Mouse (Mus musculus): ENCODE data around the gene Ctdspl. TPM values are rescaled to one million over a fixed set of nuclear protein-coding genes. Genes with fewer than 3 reads are reported as not detected.

The Ctdspl gene
- polyA plus RNA-seq, 1 experiment from 2014 or later = 6.6 TPM

DNA sequence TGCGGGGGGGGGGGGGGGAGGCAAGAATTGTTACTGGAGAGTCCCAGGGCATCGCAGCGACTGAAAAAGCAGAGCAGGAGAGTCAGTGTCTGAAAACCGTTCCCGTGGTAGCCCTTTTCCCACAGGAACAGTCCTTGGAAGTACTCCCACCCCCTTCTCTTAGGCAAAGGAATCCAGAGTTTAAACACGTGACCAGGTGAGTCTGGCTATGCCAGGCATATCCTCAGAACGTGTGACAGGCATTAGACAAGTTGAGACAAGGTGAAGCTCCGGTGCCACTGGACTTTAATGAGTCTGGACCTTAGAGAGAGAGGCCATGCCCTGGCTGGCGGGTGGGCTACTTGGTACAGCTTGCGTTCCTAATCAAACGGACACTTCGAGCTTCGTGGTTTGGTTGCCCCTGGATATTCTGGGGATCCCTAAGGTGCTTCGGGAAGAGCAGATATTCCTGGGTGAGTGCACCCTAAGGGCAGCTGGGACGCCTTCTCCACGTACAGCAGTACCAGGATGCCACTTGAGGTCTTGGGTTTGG, 1.6 kb upstream of the Ctdspl start:
- DNase-seq (ENCODE audit: low spot score) = no peak
- Histone ChIP-seq H3K27ac (replicated peaks) (peak overlapping the region; percentile 87), H3K9me3 (replicated peaks) (no peaks in the 10 kb centered on the region), H3K27me3 (ENCODE audit: low read depth, poor library complexity, severe bottlenecking) (peaks cover 48% of the 10 kb centered on the region), H3K36me3 (no peaks in the 10 kb centered on the region), H3K4me1 (peaks cover 43% of the 10 kb centered on the region), H3K4me3 (peak overlapping the region; percentile 74)
- 9% methylated on average over 16 of the region's 16 CpGs for WGBS

DNA sequence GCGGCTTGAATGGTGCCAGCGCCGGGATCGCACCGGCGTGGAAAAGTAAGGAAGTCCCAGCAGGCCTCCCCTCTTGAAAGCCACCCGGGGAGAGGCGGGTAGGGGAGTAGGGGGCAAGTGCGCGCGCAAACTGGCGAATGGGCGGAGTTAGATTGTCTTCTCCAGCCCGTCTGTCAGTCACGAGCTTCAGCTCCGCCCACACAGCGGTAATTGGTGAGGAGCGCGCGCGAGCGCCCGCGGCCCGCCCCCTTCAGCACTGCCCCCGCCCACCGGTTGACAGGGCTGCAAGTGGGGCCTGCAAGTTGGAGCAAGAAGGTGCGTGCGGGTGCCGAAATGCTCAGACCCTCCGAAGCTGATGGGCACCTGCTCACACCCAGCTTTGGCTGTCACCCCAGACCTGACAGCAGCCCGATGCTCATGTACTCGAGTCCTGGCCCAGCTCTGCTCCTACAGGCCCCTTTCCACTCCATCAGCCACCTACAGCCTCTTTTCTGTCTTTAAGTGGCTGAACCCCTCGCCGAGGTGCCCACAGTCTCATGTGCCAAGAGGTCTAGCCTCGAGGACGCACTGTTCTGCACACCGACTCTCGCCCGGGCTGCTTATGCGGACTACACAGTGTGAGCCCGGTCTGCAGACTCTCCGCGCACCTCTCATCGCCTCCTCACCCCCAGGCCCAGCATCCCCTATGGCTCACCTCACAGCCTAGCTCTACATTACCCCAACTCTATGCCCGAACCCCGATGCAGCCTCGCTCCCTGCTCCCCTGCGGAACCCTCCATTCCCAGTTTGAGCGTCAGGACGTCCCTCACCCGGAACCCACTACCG, 755 bp upstream of the Ctdspl start:
- peaks cover 44% of the 10 kb centered on the region for H3K4me1 ChIP-seq
- no peaks in the 10 kb centered on the region for H3K9me3 ChIP-seq (replicated peaks)
- H3K27ac ChIP-seq (replicated peaks) = peak overlapping the region; percentile 87
- H3K27me3 ChIP-seq (ENCODE audit: low read depth, poor library complexity, severe bottlenecking) = peaks cover 43% of the 10 kb centered on the region
- DNase-seq (ENCODE audit: low spot score) = peak; percentile 96
- H3K4me3 ChIP-seq = peak overlapping the region; percentile 74
- WGBS = under 1% methylated on average over 53 of the region's 53 CpGs
- no peaks in the 10 kb centered on the region for H3K36me3 ChIP-seq

DNA sequence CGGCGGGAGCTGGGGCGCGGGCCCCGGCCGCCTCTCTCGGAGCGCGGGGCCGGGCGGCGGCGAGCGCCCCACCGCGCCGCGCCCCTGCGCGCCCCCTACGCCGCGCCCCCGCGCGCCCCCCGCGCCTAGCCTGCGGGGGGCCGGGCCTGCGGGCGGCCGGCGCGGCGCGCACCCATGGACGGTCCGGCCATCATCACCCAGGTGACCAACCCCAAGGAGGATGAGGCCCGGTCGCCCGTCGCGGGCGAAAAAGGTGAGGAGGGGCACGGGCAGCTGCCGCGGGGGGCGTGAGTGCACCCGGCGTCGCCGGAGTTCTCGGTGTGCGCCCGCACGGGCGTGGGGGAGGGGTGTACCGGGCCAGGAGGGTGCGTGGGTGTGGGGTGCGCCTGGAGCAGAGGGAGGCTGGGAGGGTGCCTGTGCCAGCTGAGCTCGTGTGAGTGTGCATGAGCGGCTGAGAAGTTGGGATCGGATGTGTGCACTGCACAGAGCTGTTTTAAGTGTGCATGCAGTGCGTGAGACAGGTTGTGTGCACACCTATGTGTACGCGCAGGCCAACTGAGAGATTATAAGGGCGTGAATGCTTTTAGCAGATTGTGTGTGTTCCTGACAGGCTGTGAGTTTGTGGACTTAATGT, 552 bp downstream of the Ctdspl start:
- Histone ChIP-seq H3K9me3 (replicated peaks) (no peaks in the 10 kb centered on the region), H3K4me3 (peak overlapping the region; percentile 74), H3K36me3 (no peaks in the 10 kb centered on the region), H3K4me1 (peaks cover 44% of the 10 kb centered on the region), H3K27me3 (ENCODE audit: low read depth, poor library complexity, severe bottlenecking) (peaks cover 41% of the 10 kb centered on the region), H3K27ac (replicated peaks) (peak overlapping the region; percentile 87)
- 7% methylated on average over 68 of the region's 68 CpGs for WGBS
- peak; percentile 41 for DNase-seq (ENCODE audit: low spot score)

DNA sequence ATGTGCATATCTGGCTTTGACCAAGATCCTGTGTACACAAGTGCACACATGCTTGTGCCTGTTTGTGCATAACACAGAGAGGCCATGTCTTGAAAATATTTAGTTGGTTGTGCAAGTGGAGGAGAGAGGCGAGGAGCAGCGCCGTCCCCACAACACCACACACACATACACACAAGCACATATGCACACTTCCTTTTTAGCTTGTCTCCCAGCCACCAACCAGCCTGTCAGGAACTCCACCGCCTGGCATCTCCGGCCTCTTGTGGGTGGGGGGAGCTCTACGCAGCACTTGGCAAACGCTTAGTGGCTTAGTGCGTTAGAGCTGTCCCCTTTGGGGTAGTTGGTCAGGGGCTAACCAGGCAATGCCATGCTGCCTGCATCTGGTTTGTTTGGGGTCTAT, 1.2 kb downstream of the Ctdspl start:
- DNase-seq (ENCODE audit: low spot score) = no peak
- no peaks in the 10 kb centered on the region for H3K36me3 ChIP-seq
- 55% methylated on average over 8 of the region's 8 CpGs for WGBS
- H3K27me3 ChIP-seq (ENCODE audit: low read depth, poor library complexity, severe bottlenecking) = peaks cover 34% of the 10 kb centered on the region
- H3K27ac ChIP-seq (replicated peaks) = no peak overlapping the region
- no peaks in the 10 kb centered on the region for H3K9me3 ChIP-seq (replicated peaks)
- H3K4me3 ChIP-seq = peak overlapping the region; percentile 74
- H3K4me1 ChIP-seq = peaks cover 44% of the 10 kb centered on the region

DNA sequence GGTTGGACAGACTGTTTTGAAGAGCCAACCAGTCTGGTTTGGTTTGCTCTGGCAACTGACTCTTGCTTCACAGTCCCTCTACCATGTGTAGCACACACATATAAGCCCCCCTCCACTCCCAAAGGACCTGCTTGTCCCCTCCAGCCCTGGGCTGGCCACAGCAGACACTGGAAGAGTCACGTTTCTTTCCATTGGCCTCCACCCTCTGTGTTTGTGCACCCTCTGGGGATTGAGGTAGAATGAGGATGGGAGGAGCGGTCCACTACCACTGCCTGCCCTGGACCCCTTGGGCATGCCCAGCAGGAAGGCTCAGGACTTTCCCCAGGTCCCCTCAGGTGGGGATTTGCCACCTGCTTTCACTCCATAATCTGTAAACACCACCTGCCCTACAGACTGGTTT, 1.8 kb downstream of the Ctdspl start:
- WGBS = 39% methylated on average over 2 of the region's 2 CpGs
- 0 out of 2 replicates have a peak overlapping the region, but pooled peaks have one; percentile 74 for H3K4me3 ChIP-seq

DNA sequence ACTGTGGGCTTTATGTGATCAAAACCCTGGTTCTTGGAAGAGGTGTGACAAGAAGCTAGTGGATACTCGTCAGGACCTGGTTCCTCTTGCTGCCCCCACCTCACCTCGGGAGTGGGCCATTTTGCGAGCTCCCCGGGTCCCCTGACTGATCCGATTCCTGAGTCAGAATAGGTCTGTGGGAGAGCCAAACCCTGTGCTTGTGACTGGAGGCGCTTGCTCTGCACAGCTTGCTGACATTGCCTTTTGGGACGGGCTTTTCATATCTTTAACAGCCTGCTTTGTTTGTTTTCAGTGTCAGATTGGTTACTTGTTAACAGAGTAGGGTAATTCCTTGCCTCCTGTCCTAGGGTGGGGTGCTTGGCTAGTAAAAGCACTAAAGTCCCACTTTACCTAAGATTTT, 2.4 kb downstream of the Ctdspl start:
- peaks cover 25% of the 10 kb centered on the region for H3K27me3 ChIP-seq (ENCODE audit: low read depth, poor library complexity, severe bottlenecking)
- H3K9me3 ChIP-seq (replicated peaks) = no peaks in the 10 kb centered on the region
- 66% methylated on average over 7 of the region's 7 CpGs for WGBS
- no peaks in the 10 kb centered on the region for H3K36me3 ChIP-seq
- H3K27ac ChIP-seq (replicated peaks) = no peak overlapping the region
- no peak for DNase-seq (ENCODE audit: low spot score)
- peaks cover 44% of the 10 kb centered on the region for H3K4me1 ChIP-seq
- H3K4me3 ChIP-seq = no peak overlapping the region

More for the DNA sequence above, 1.8 kb downstream of the Ctdspl start:
- Histone ChIP-seq H3K36me3 (no peaks in the 10 kb centered on the region), H3K4me1 (peaks cover 44% of the 10 kb centered on the region), H3K9me3 (replicated peaks) (no peaks in the 10 kb centered on the region), H3K27me3 (ENCODE audit: low read depth, poor library complexity, severe bottlenecking) (peaks cover 29% of the 10 kb centered on the region), H3K27ac (replicated peaks) (no peak overlapping the region)
- DNase-seq (ENCODE audit: low spot score) = no peak

DNA sequence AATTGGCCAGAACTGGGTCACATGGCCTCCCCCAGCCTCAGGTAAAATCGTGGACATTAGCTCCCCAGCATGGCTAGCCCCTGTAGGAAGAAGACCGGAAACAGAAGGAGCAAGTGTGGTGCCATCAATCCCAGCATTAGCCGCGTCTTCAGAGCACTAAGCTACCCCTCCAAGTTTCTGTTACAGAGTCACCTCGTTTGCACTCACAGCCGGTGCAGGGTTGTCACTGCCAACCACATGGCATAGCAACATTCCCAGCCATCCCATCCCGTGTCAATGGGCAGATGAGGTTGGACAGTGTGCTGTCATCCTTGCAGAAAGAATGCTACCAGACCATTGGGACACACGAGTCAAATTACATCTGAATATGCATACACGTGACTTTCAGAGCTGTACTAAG, 4.4 kb downstream of the Ctdspl start:
- no peaks in the 10 kb centered on the region for H3K36me3 ChIP-seq
- WGBS = 80% methylated on average over 9 of the region's 9 CpGs
- H3K4me1 ChIP-seq = peaks cover 30% of the 10 kb centered on the region
- no peaks in the 10 kb centered on the region for H3K9me3 ChIP-seq (replicated peaks)
- no peak overlapping the region for H3K27ac ChIP-seq (replicated peaks)
- no peak overlapping the region for H3K4me3 ChIP-seq
- DNase-seq (ENCODE audit: low spot score) = no peak
- H3K27me3 ChIP-seq (ENCODE audit: low read depth, poor library complexity, severe bottlenecking) = peaks cover 13% of the 10 kb centered on the region

DNA sequence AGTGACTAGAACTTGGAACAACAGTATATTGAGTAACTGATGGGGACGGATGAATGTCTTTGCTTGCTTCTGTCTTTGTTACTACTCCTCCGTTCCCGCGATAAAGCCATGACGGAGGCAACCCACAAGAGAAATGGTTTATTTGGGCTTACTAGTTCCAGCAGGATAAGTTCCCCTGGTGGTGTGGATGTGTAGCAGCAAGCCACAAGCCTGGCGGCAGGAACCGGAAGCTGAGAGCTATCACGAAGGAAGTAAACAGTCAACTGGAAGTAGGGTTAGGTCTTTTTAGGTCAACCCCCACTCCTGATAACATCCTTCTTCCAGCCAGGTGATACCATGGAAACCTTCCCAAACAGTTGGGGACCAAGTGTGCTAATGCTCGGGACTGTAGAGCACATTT, 7.5 kb downstream of the Ctdspl start:
- WGBS = 93% methylated on average over 9 of the region's 9 CpGs
- H3K4me3 ChIP-seq = no peak overlapping the region
- H3K27me3 ChIP-seq (ENCODE audit: low read depth, poor library complexity, severe bottlenecking) = no peaks in the 10 kb centered on the region
- peaks cover 16% of the 10 kb centered on the region for H3K4me1 ChIP-seq
- no peak overlapping the region for H3K27ac ChIP-seq (replicated peaks)
- no peaks in the 10 kb centered on the region for H3K36me3 ChIP-seq
- no peaks in the 10 kb centered on the region for H3K9me3 ChIP-seq (replicated peaks)
- no peak for DNase-seq (ENCODE audit: low spot score)

DNA sequence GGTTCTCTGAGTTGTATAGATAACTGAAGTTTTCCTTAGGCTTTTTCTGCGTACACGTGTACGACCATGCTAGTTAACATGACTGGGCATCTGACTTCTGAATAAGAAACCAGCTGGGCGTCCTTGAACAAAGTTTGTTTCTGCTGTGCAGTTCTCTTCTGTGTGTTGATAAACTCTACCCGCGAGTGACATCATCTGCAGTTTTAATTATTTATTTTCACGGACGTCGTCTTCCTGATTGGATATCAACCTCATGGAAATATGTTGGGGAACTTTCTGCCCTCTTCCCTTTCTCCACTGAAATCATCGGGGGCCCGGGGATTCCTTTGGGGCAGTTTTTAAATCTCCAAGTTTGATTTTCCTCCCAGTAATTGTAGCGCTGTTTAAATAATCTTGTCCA, 8.1 kb downstream of the Ctdspl start:
- H3K36me3 ChIP-seq = no peaks in the 10 kb centered on the region
- H3K9me3 ChIP-seq (replicated peaks) = no peaks in the 10 kb centered on the region
- no peaks in the 10 kb centered on the region for H3K27me3 ChIP-seq (ENCODE audit: low read depth, poor library complexity, severe bottlenecking)
- peaks cover 18% of the 10 kb centered on the region for H3K4me1 ChIP-seq
- DNase-seq (ENCODE audit: low spot score) = no peak
- no peak overlapping the region for H3K27ac ChIP-seq (replicated peaks)
- WGBS = 93% methylated on average over 12 of the region's 12 CpGs
- H3K4me3 ChIP-seq = no peak overlapping the region

DNA sequence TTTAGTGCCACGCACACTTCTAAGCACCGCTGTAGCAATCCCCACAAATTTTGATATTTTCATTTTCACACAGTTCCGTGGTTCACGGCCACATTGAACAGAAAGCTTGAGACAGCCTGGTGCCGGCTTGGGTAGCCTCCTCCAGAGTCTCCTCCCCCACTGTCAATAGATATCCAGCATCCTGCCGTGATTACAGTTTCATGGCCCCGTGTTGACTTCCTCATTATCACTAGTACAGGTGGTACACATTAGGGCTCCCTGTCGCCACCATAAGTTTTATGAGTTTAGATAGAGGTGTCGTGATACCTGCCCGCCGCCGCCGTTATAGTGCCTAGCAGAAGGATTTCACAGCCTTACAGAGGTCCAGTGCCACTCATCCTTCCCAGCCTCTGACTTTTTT, 8.8 kb downstream of the Ctdspl start:
- no peaks in the 10 kb centered on the region for H3K9me3 ChIP-seq (replicated peaks)
- WGBS = 90% methylated on average over 13 of the region's 13 CpGs
- H3K4me1 ChIP-seq = peaks cover 23% of the 10 kb centered on the region

DNA sequence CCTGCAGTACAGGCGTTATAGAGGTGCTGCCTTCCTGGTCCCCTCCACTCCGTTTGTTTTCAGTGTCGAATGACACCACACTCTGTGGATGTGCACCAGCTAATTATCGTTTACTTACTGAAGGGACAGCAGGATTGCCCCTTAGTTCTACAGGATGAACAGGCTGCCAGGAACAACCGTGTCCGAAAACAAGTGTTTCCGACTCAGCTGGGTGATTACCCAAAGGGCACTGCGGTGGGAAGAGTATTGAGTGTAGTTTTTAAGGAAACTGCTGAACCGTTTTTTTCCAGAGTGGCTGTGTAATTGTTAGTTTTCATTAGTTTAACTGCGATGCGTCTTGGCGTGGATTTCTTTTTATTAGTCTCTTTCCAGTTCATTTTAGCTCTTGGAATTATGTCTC, 9.8 kb downstream of the Ctdspl start:
- Histone ChIP-seq H3K9me3 (replicated peaks) (no peaks in the 10 kb centered on the region), H3K4me1 (peaks cover 27% of the 10 kb centered on the region), H3K27ac (replicated peaks) (no peak overlapping the region), H3K27me3 (ENCODE audit: low read depth, poor library complexity, severe bottlenecking) (no peaks in the 10 kb centered on the region), H3K4me3 (no peak overlapping the region), H3K36me3 (no peaks in the 10 kb centered on the region)
- no peak for DNase-seq (ENCODE audit: low spot score)
- 72% methylated on average over 12 of the region's 12 CpGs for WGBS

More for the DNA sequence above, 8.8 kb downstream of the Ctdspl start:
- DNase-seq (ENCODE audit: low spot score) = no peak
- Histone ChIP-seq H3K36me3 (no peaks in the 10 kb centered on the region), H3K4me3 (no peak overlapping the region), H3K27me3 (ENCODE audit: low read depth, poor library complexity, severe bottlenecking) (no peaks in the 10 kb centered on the region), H3K27ac (replicated peaks) (no peak overlapping the region)

DNA sequence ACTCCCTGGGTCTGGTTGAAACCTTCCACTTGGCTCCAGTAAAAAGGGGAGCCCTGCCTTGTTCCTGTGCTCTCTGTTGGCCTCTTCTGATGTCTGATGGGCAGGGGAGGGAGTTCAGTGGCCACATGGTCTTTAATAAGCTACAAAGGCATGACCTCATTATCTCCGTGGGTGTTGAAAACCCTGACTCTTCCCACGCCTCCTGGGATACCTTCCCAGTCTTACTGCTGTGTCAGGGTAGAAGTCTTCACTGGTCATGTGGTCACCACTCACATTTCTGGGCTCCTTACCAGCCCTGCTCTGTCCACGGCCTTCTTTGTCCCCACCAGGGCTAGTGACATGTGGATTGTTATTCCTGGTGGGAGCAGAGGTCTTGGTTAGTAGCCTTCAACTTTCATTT, 11.3 kb downstream of the Ctdspl start:
- Histone ChIP-seq H3K27me3 (ENCODE audit: low read depth, poor library complexity, severe bottlenecking) (no peaks in the 10 kb centered on the region), H3K4me3 (no peak overlapping the region), H3K27ac (replicated peaks) (peak overlapping the region; percentile 49; the same call in 1 of the 2 replicates), H3K9me3 (replicated peaks) (no peaks in the 10 kb centered on the region), H3K4me1 (peaks cover 27% of the 10 kb centered on the region), H3K36me3 (no peaks in the 10 kb centered on the region)
- WGBS = 56% methylated on average over 3 of the region's 3 CpGs
- DNase-seq (ENCODE audit: low spot score) = no peak

DNA sequence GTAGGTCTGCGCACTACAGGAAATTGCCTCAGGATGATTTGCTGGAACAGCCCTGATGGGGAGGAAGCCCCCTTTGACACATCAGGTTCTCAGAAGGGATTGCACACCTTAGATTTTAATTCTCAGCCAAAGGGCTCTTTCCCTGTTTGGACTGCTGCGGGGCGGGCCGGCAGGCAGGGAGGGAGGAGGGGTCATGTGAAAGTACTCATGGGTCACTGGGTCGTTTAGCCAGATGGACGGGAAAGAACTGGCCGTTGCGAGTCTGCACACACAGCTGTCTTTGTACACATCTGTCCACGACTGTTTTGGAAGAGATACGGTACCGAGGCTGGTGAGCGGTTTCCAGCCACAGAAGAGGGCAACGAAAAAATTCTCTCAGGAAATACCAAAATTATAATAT, 13.2 kb downstream of the Ctdspl start:
- Histone ChIP-seq H3K4me1 (peaks cover 27% of the 10 kb centered on the region), H3K27ac (replicated peaks) (peak overlapping the region; percentile 2; the same call in 1 of the 2 replicates), H3K27me3 (ENCODE audit: low read depth, poor library complexity, severe bottlenecking) (no peaks in the 10 kb centered on the region), H3K4me3 (0 out of 2 replicates have a peak overlapping the region, but pooled peaks have one; percentile 14), H3K36me3 (no peaks in the 10 kb centered on the region), H3K9me3 (replicated peaks) (no peaks in the 10 kb centered on the region)
- DNase-seq (ENCODE audit: low spot score) = peak; percentile 54
- WGBS = 30% methylated on average over 13 of the region's 13 CpGs

Measured in midbrain, embryonic 10.5 days (tissue).